Mouse (Mus musculus): ENCODE data around the gene Zfp408.

DNA sequence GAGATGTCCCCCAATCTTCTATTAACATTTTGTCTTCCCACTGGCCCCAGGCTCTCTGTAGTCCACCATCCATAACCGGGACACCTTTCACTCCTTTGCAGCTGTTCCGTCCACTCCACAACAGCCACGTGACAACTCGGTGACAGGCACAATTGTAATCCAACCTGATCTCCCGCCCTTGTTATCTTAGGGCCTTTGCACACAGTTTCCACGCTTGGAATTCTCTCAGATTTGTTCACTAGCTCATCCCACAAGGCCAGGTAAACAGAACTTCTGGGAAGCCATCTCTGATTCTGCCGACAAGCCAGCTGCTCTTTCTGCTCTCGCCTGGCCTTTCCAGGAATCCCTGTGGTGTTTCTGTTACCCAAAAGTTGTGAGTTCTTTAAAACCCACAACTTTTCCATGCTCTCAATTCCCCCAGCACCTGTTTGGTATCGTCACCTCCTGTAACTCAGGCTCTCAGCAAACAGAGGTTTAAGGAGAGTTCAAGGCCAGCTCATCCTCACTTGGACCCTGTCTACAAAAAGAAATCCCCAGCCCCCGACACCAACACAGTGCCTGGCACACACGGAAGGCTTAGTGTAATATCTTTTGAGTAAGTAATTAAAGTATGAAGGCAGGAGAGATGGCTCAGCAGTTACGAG is 16.1 kb downstream of the Zfp408 start:
- TF ChIP-seq CTCF (IDR thresholded peaks at IDR 0.05; ENCODE audit: low read depth) (no peak), EP300 (IDR thresholded peaks at IDR 0.05; ENCODE audit: low read depth) (no peak)

Data from heart, postnatal 0 days (tissue).